8 mouse cellular contexts compared by ENCODE assay signal in genomic region chr15:31453098-31453916, GRCm38 (mm10). TPM values are rescaled to one million over a fixed set of nuclear protein-coding genes. Genes with fewer than 3 reads are reported as not detected.
DNase-seq lines count a peak whose midpoint lies in the region; ATAC-seq and TF ChIP-seq lines count a peak whose summit lies in the region.

TSS of gene Ropn1l (minus strand) at chr15:31453737.

- peak; percentile 78 to 80 for TF ChIP-seq POLR2A in MEL (IDR thresholded peaks at IDR 0.05; ENCODE audit: control insufficient read depth in 1 of 2, insufficient read depth in 1 of 2, low read depth in 1 of 2, low read length in 2 of 2, poor library complexity in 1 of 2)
- peak; percentile 48; the same call in 1 of the 2 replicates for TF ChIP-seq POLR2A in cerebellum, adult 2 months (IDR thresholded peaks at IDR 0.05; ENCODE audit: borderline replicate concordance, insufficient read depth, low read length)

- peak within 1 kb of the TSS; percentile 72 for H3K27ac ChIP-seq in MEL (ENCODE audit: control insufficient read depth, low read depth, low read length)
- no peak within 1 kb of the TSS; the same call in 1 of the 2 replicates for H3K27ac ChIP-seq in cerebellum, adult 2 months (ENCODE audit: insufficient read depth, low read length)
- H3K27ac ChIP-seq in hindbrain, embryonic 10.5 days = peak within 1 kb of the TSS; percentile 90
- H3K27ac ChIP-seq in lung, postnatal 0 days (ENCODE audit: low read length) = peak within 1 kb of the TSS; percentile 83

- peak; percentile 97 for ATAC-seq in lung, postnatal 0 days

- peaks cover 0 to 25% of the 10 kb centered on the region in 2 experiments; a peak in 2 of 4 replicates for H3K36me3 ChIP-seq in MEL (ENCODE audit: control insufficient read depth in 1 of 2, insufficient read depth in 2 of 2, low read length in 2 of 2)
- H3K36me3 ChIP-seq in hindbrain, embryonic 10.5 days = peaks cover 23% of the 10 kb centered on the region
- peaks cover 5% of the 10 kb centered on the region; the same call in 1 of the 2 replicates for H3K36me3 ChIP-seq in lung, postnatal 0 days (ENCODE audit: insufficient read depth, low read length)

- peak; percentile 95 for DNase-seq in MEL (ENCODE audit: low read depth, low spot score)
- peak; percentile 90 for DNase-seq in cerebellum, adult 2 months
- DNase-seq in forelimb bud, embryonic 11.5 days (ENCODE audit: low read depth, low spot score) = peak; percentile 92
- peak; percentile 96 for DNase-seq in hindbrain, embryonic 10.5 days (ENCODE audit: low spot score)
- peak; percentile 91 for DNase-seq in layer of hippocampus, adult 9-11 months
- peak; percentile 96 for DNase-seq in lung, postnatal 0 days (ENCODE audit: low spot score)
- peak; percentile 86 for DNase-seq in ovary, postnatal 14 days (ENCODE audit: low spot score)
- DNase-seq in thymus, postnatal 14 days = peak; percentile 65

- 1% methylated on average over 57 of the region's 57 CpGs for WGBS in cerebellum, adult 2 months
- under 1% methylated on average over 57 of the region's 57 CpGs for WGBS in hindbrain, embryonic 10.5 days
- under 1% methylated on average over 57 of the region's 57 CpGs for WGBS in lung, postnatal 0 days

- no peaks in the 10 kb centered on the region for H3K27me3 ChIP-seq in MEL (ENCODE audit: control insufficient read depth in 1 of 2, insufficient read depth in 2 of 2, low read length in 2 of 2)
- H3K27me3 ChIP-seq in cerebellum, adult 2 months (ENCODE audit: control insufficient read depth, insufficient read depth, low read length) = no peaks in the 10 kb centered on the region
- no peaks in the 10 kb centered on the region; the same call in 1 of the 2 replicates for H3K27me3 ChIP-seq in hindbrain, embryonic 10.5 days (ENCODE audit: insufficient read depth, poor library complexity, severe bottlenecking)
- no peaks in the 10 kb centered on the region for H3K27me3 ChIP-seq in lung, postnatal 0 days (replicated peaks; ENCODE audit: insufficient read depth, low read length)

- H3K9me3 ChIP-seq in MEL (replicated peaks; ENCODE audit: insufficient read depth, low read length) = no peaks in the 10 kb centered on the region
- no peaks in the 10 kb centered on the region for H3K9me3 ChIP-seq in hindbrain, embryonic 10.5 days
- H3K9me3 ChIP-seq in lung, postnatal 0 days (ENCODE audit: low read length) = no peaks in the 10 kb centered on the region

- no peak for TF ChIP-seq CTCF in MEL (IDR thresholded peaks at IDR 0.05 in 2 of 3, conservative IDR thresholded peaks at IDR 0.05 in 1 of 3; ENCODE audit: control insufficient read depth in 1 of 3, insufficient read depth in 1 of 3, low read depth in 2 of 3, low read length in 3 of 3, poor library complexity in 1 of 3, severe bottlenecking in 1 of 3)
- TF ChIP-seq CTCF in cerebellum, adult 2 months (IDR thresholded peaks at IDR 0.05; ENCODE audit: borderline replicate concordance, insufficient read depth, low read depth, low read length) = no peak
- TF ChIP-seq CTCF in lung, postnatal 0 days (IDR thresholded peaks at IDR 0.05) = no peak

- peaks cover 9 to 28% of the 10 kb centered on the region in 2 experiments for H3K4me1 ChIP-seq in MEL (ENCODE audit: control insufficient read depth in 1 of 2, insufficient read depth in 2 of 2, low read length in 2 of 2)
- H3K4me1 ChIP-seq in cerebellum, adult 2 months (ENCODE audit: control insufficient read depth, insufficient read depth, low read length) = no peaks in the 10 kb centered on the region
- peaks cover 21% of the 10 kb centered on the region; the same call in 1 of the 2 replicates for H3K4me1 ChIP-seq in hindbrain, embryonic 10.5 days (replicated peaks)
- H3K4me1 ChIP-seq in lung, postnatal 0 days (ENCODE audit: insufficient read depth, low read depth, low read length) = no peaks in the 10 kb centered on the region

- H3K9ac ChIP-seq in MEL (ENCODE audit: control insufficient read depth, low read depth, low read length, poor library complexity, severe bottlenecking) = peak within 1 kb of the TSS; percentile 85
- peak within 1 kb of the TSS; percentile 53 for H3K9ac ChIP-seq in lung, postnatal 0 days (replicated peaks; ENCODE audit: low read depth)

- H3K4me3 ChIP-seq in MEL (ENCODE audit: control insufficient read depth in 1 of 2, insufficient read depth in 1 of 2, low read depth in 2 of 2, low read length in 2 of 2) = peak within 1 kb of the TSS; percentile 65 to 87
- peak within 1 kb of the TSS; percentile 78 for H3K4me3 ChIP-seq in cerebellum, adult 2 months (replicated peaks; ENCODE audit: insufficient read depth, low read depth, low read length)
- peak within 1 kb of the TSS; percentile 72 for H3K4me3 ChIP-seq in hindbrain, embryonic 10.5 days
- H3K4me3 ChIP-seq in lung, postnatal 0 days (ENCODE audit: low read depth, low read length) = peak within 1 kb of the TSS; percentile 60

- H3K79me2 ChIP-seq in MEL (ENCODE audit: control insufficient read depth, insufficient read depth, low read length, poor library complexity) = no peaks in the 10 kb centered on the region; the same call in 1 of the 2 replicates

- peak within 1 kb of the TSS; percentile 79 for H3K4me2 ChIP-seq in lung, postnatal 0 days (replicated peaks; ENCODE audit: low read depth, low read length)

- TF ChIP-seq RAD21 in MEL (IDR thresholded peaks at IDR 0.05; ENCODE audit: low read depth, low read length) = no peak

- TF ChIP-seq EP300 in MEL (IDR thresholded peaks at IDR 0.05; ENCODE audit: low read depth in 1 of 2, low read length in 2 of 2) = peak; percentile 5 to 46; a peak in 2 of 4 replicates
- no peak for TF ChIP-seq EP300 in lung, postnatal 0 days (IDR thresholded peaks at IDR 0.05)

TF ChIP-seq in MEL, 35 proteins besides CTCF, POLR2A, EP300 and RAD21:
- TF ChIP-seq ZNF384 (IDR thresholded peaks at IDR 0.05; ENCODE audit: low read depth, low read length) (peak; percentile 86), USF2 (IDR thresholded peaks at IDR 0.05; ENCODE audit: borderline replicate concordance in 1 of 2, insufficient read depth in 1 of 2, low read depth in 1 of 2, low read length in 2 of 2) (no peak), TCF12 (IDR thresholded peaks at IDR 0.05; ENCODE audit: low read depth, low read length) (0 out of 2 replicates have a peak, but pooled peaks have one; percentile 47), MAX (IDR thresholded peaks at IDR 0.05; ENCODE audit: low read length) (peak; percentile 78; the same call in 1 of the 2 replicates), JUND (IDR thresholded peaks at IDR 0.05; ENCODE audit: low read depth, low read length) (no peak), SMC3 (IDR thresholded peaks at IDR 0.05; ENCODE audit: low read depth, low read length) (peak; percentile 17; the same call in 1 of the 2 replicates), ZKSCAN1 (IDR thresholded peaks at IDR 0.05; ENCODE audit: low read depth, low read length) (no peak), ETS1 (IDR thresholded peaks at IDR 0.05; ENCODE audit: low read depth, low read length) (0 out of 2 replicates have a peak, but pooled peaks have one; percentile 5), NELFE (IDR thresholded peaks at IDR 0.05; ENCODE audit: low read depth, low read length) (peak; percentile 84), POLR2AphosphoS5 (IDR thresholded peaks at IDR 0.05; ENCODE audit: borderline replicate concordance, low read depth, low read length) (peak; percentile 86; the same call in 1 of the 2 replicates), SIN3A (IDR thresholded peaks at IDR 0.05; ENCODE audit: low read length) (peak; percentile 98), BHLHE40 (IDR thresholded peaks at IDR 0.05; ENCODE audit: borderline replicate concordance, low read depth, low read length) (peak; percentile 84), POLR2AphosphoS2 (IDR thresholded peaks at IDR 0.05; ENCODE audit: low read length) (peak; percentile 88), MXI1 (IDR thresholded peaks at IDR 0.05; ENCODE audit: low read depth, low read length) (peak; percentile 97), CHD1 (IDR thresholded peaks at IDR 0.05; ENCODE audit: low read depth, low read length) (peak; percentile 52; the same call in 1 of the 2 replicates), KAT2A (conservative IDR thresholded peaks at IDR 0.05; ENCODE audit: low read depth, low read length) (no peak), ZMIZ1 (IDR thresholded peaks at IDR 0.05; ENCODE audit: low read depth, low read length) (peak; percentile 83), GABPA (IDR thresholded peaks at IDR 0.05; ENCODE audit: low read depth, low read length) (no peak), ELF1 (IDR thresholded peaks at IDR 0.05; ENCODE audit: low read depth, low read length) (peak; percentile 81; the same call in 1 of the 2 replicates), ZC3H11A (IDR thresholded peaks at IDR 0.05; ENCODE audit: low read depth, low read length) (no peak), USF1 (IDR thresholded peaks at IDR 0.05; ENCODE audit: low read depth, low read length) (no peak; the same call in 1 of the 2 replicates), NRF1 (IDR thresholded peaks at IDR 0.05; ENCODE audit: insufficient read depth, low read depth, low read length, poor library complexity, severe bottlenecking) (peak; percentile 99), MAZ (IDR thresholded peaks at IDR 0.05; ENCODE audit: low read depth, low read length) (peak; percentile 60; the same call in 1 of the 2 replicates), HCFC1 (IDR thresholded peaks at IDR 0.05; ENCODE audit: low read depth, low read length) (peak; percentile 72)

RNA-seq across cellular contexts. Expression of gene Ropn1l, which starts in this region (rescaled TPM):
- total RNA-seq in MEL (2012; rRNA removed) = 0.96 and 1.3 TPM in 2 replicates
- 1 to 10 TPM in 1 of 2 experiments, not detected in 1; 1.7 TPM for polyA plus RNA-seq in MEL (2012; ENCODE audit: insufficient read depth in 1 of 2, insufficient read length in 2 of 2, low read depth in 1 of 2, low replicate concordance in 2 of 2, missing spikeins in 1 of 2)
- polyA plus RNA-seq in cerebellum, adult 2 months (2012; rRNA removed) = 1.3 TPM in 2 replicates
- 3.4 and 4.5 TPM in 2 replicates for polyA plus RNA-seq in hindbrain, embryonic 10.5 days (2016; fragmentation: Nextera tagmentation; extraction: Ambion mirVana)
- polyA plus RNA-seq in lung, postnatal 0 days (2015; fragmentation: Nextera tagmentation; extraction: Ambion mirVana) = 7.4 and 10.4 TPM in 2 replicates
